Mouse (Mus musculus) embryonic facial prominence, embryonic 11.5 days (tissue): ENCODE results near the gene Efcab2. TPM values are rescaled to one million over a fixed set of nuclear protein-coding genes. Genes with fewer than 3 reads are reported as not detected.

Source experiments
- ATAC-seq: fragments of 200-750 bp; cut with Nextera tagmentation; replicated peaks from 2 replicates; pipeline ENCODE4 v1.8.0; 2017; ENCODE audit warnings: low read depth; ENCODE audit not compliant: insufficient number of reproducible peaks, low FRiP score, low TSS enrichment
- DNase-seq: peaks from one replicate; pipeline ENCODE4 v3.0.0-alpha.2; 2015; ENCODE audit warnings: low spot score
- H3K27ac ChIP-seq: fragments of 300-500 bp; sonication (generic); replicated peaks from 2 replicates; pipeline ENCODE4 v1.5.1; 2014; ENCODE audit warnings: mild to moderate bottlenecking, low read depth, low read length, control low read depth
- H3K27me3 ChIP-seq: fragments of 300-500 bp; sonication (generic); 2 replicates; pipeline ENCODE4 v1.6.1; 2014; ENCODE audit warnings: mild to moderate bottlenecking, low read length, moderate library complexity, mixed read lengths; ENCODE audit not compliant: control insufficient read depth, insufficient read depth
- H3K36me3 ChIP-seq: fragments of 300-500 bp; sonication (generic); replicated peaks from 2 replicates; pipeline ENCODE4 v1.6.1; 2014; ENCODE audit warnings: low read depth, mild to moderate bottlenecking, low read length, moderate library complexity, mixed read lengths; ENCODE audit not compliant: control insufficient read depth, insufficient read depth
- H3K4me1 ChIP-seq: fragments of 300-500 bp; sonication (generic); 2 replicates; pipeline ENCODE4 v1.6.1; 2014; ENCODE audit warnings: low read length, mixed read lengths; ENCODE audit not compliant: control insufficient read depth, insufficient read depth
- H3K4me2 ChIP-seq: fragments of 300-500 bp; sonication (generic); 2 replicates; pipeline ENCODE4 v1.6.1; 2014; ENCODE audit warnings: low read depth, mild to moderate bottlenecking, control low read depth, low read length, moderate library complexity
- H3K4me3 ChIP-seq: fragments of 300-500 bp; sonication (generic); 2 replicates; pipeline ENCODE4 v1.5.1; 2014; ENCODE audit warnings: low read depth, low read length, control low read depth
- H3K9ac ChIP-seq: fragments of 300-500 bp; sonication (generic); replicated peaks from 2 replicates; pipeline ENCODE4 v1.6.1; 2014; ENCODE audit warnings: mild to moderate bottlenecking, control low read depth, low read length
- H3K9me3 ChIP-seq: fragments of 300-500 bp; sonication (generic); replicated peaks from 2 replicates; pipeline ENCODE4 v1.6.1; 2016; ENCODE audit warnings: mild to moderate bottlenecking, low read length, inconsistent platforms, mixed read lengths; ENCODE audit not compliant: control insufficient read depth
- WGBS: fragments of 180-500 bp; shearing (Covaris S2); extraction: QIAGEN DNeasy Blood & Tissue Kit; methylation state at CpG from one replicate; pipeline ENCODE4 v1.1.7; 2014; 5-methylcytosine and 5-hydroxymethylcytosine counted together
- polyA plus RNA-seq: library from polyadenylated mRNA; unstranded; fragments of >200 nt; fragmentation: Nextera tagmentation; extraction: Ambion mirVana; gene quantifications from 2 replicates; pipeline ENCODE4 v1.2.1, GENCODE M21; 2014

Gene Efcab2
- polyA plus RNA-seq, 1 experiment from 2014 or later: 6.3 TPM

DNA sequence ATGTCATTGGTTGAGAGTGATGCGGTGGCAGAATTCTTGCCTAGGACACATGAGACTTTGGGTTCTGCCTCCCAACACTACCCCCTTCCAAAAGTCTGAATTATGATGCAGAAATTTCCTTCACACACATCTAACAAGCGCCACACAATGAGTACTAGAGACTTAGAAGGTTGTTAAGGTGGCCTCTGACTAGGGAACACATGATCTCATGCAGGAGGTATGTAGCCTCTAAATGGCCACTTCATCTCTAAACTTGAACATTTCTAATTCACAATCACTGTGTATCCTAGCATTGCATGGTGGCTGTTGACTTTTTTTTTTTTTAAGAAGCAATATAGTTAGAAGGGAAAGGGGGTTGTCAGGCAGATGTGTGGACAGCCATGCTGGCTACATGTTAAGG lies 110.0 kb downstream of the Efcab2 start:
- Histone ChIP-seq H3K4me1 (no peaks in the 10 kb centered on the region), H3K9me3 (no peaks in the 10 kb centered on the region), H3K9ac (no peak overlapping the region), H3K4me2 (no peak overlapping the region), H3K4me3 (no peak overlapping the region), H3K36me3 (no peaks in the 10 kb centered on the region), H3K27ac (no peak overlapping the region), H3K27me3 (no peaks in the 10 kb centered on the region)
- DNase-seq: no peak
- no peak for ATAC-seq
- 80% methylated on average over 2 of the region's 2 CpGs for WGBS

DNA sequence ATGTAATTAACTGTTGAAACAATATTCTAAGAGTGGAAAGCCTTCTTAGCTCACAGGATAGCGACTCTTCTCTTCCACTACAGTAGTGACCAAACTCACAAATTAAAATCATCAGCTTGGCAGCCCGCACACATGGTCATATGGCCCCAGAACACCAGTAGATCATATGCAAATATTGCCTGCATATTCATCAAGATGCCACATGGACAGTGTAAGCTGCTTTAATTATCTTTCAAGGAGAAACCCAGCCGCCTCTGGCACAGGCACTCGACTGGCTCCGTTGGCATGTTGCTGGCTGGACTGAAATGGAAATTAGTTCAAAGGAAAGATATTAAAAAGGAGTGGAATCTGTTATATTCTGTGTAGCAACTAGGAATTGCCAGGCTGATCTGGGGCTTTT lies 116.5 kb downstream of the Efcab2 start:
- no peak overlapping the region for H3K4me2 ChIP-seq
- H3K4me3 ChIP-seq: no peak overlapping the region
- no peaks in the 10 kb centered on the region for H3K9me3 ChIP-seq
- H3K36me3 ChIP-seq: no peaks in the 10 kb centered on the region
- DNase-seq (no peak), ATAC-seq (no peak)
- no peak overlapping the region for H3K9ac ChIP-seq
- H3K27me3 ChIP-seq: no peaks in the 10 kb centered on the region
- H3K4me1 ChIP-seq: no peaks in the 10 kb centered on the region
- H3K27ac ChIP-seq: no peak overlapping the region
- 85% methylated on average over 5 of the region's 5 CpGs for WGBS

DNA sequence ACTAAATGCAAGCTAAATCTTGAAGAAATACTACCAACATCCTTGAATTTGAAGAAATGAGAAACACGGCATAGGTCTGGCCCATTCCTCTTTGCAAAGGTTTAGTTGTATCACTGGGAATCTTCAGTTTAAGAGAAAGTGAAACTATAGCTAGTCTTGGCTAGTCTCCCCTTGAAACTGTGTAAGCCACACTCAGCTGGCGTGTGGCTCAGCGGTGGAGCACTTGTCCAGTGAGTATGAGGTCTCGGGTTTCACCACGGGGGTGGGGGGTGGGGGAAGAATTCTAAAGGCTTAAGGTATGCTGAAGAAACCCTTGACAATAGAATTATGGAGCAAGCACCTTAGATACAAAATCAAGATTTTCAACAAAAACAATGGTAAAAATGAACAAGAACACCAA lies 117.3 kb downstream of the Efcab2 start:
- Histone ChIP-seq H3K36me3 (no peaks in the 10 kb centered on the region), H3K9ac (no peak overlapping the region), H3K9me3 (no peaks in the 10 kb centered on the region), H3K4me2 (no peak overlapping the region), H3K27me3 (peaks cover 4% of the 10 kb centered on the region; the same call in 1 of the 2 replicates), H3K27ac (no peak overlapping the region), H3K4me3 (no peak overlapping the region), H3K4me1 (no peaks in the 10 kb centered on the region)
- DNase-seq (no peak), ATAC-seq (no peak)
- WGBS: 36% methylated on average over 5 of the region's 5 CpGs

DNA sequence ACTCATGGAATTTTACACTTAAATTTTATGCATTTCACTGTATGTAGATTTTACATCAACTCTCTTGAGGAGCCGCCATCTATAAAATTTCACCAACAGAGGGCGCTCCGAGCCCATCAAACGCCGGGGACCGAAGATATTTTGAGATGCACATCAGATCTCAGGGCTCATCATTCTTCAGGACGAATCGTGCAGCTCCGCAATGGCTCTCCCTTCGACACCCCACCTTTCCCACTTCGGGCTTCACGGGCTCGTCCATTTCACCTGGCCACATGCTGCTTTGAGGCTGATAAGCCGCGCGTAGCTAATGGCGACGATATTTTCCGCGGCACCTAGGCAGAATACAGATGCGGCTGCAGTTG lies 121.3 kb downstream of the Efcab2 start:
- under 1% methylated on average over 21 of the region's 21 CpGs for WGBS
- H3K4me1 ChIP-seq: no peaks in the 10 kb centered on the region

DNA sequence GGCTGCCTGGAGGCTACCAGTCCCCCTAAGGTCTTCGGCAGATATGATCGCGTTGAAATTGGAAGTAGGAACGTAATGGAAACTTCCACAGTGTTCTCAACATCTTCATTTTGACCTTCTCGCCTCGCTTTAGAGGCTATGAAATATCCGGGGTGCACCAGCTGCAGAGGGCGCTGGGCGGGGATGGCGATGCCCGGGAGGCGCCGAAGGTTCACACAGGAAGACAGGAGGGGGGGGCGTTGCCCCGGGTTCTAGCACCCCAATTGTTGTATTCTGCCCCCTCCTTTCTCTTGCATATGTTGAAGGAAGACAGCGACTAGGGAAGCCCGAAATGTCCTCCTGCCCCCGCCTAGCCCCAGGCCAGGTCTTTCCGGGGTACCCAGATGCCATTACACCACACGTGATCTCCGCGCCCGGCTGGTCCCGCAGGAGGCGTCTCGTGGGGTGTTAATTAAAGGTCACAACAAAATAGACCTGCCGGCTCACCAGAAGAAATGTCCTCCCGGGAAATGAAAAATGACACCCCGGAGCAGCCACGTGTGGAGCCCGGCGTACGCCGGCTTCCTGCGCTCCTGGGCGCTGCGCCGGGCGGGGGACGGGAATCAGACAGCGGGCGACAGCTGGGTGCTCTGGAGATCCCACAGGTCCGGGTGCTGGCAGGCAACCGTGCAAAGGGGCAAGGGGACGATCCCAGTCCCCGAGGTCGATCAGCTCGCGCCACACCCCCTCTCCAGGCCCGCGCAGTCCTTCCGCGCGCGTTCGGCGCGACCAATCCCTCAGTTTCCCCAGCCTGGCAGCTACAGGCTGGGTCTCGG lies 121.9 kb downstream of the Efcab2 start:
- ATAC-seq: peak; percentile 19

More for the DNA sequence above, 121.3 kb downstream of the Efcab2 start:
- H3K4me2 ChIP-seq: peak overlapping the region; percentile 97
- no peaks in the 10 kb centered on the region for H3K9me3 ChIP-seq
- peak overlapping the region; percentile 80; the same call in 1 of the 2 replicates for H3K9ac ChIP-seq
- H3K36me3 ChIP-seq: no peaks in the 10 kb centered on the region
- ATAC-seq: no peak
- H3K4me3 ChIP-seq: peak overlapping the region; percentile 79
- 0 out of 2 replicates have a peak overlapping the region, but pooled peaks have one; percentile 84 for H3K27ac ChIP-seq
- peaks cover 5% of the 10 kb centered on the region; the same call in 1 of the 2 replicates for H3K27me3 ChIP-seq
- peak; percentile 95 for DNase-seq

DNA sequence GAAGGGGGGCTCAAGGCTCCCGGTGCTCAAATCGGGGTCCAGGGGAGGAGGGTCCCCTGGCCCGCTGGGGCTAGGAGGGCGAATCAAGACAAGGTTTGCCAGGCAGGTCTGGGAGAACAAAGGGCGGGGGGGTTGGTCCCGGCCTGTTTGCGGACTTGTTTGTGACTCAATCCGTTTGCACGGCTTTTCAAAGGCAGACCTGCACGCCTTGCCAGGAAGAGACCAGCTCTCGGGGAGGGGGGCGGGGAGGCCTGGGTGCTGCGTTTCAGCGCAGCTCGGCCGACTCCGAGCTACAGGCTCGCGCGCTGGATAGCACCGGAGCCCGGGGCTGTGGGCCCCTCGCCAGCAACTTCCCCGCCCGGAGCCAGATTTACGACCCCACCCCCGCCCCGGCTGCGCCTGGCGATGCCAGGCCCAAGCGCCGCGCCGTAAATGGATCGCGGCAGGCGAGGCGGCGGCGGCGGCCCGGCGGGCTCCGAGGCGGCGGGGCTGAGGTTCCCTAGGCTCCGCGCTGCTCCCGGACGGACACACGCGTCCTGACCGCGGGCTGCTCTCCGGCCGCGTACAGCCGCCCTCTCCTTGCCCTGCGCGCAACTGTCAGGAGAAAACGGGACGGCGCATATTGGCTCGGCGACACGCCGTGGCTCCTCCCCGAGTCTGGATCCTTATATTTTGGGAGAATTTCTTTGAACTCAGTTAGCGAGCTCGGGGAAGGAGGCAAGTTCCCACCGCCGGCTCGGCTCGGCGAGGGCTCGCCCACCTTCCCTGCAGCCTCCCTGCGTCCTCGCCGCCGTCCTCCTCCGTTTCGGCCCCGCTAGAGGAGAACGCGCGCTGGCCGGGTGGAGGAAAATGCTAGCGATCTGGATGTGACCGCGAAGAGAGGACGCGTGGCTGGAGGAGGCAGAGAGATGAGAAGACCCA lies 122.8 kb downstream of the Efcab2 start, which contains the start of gene Kif26b:
Kif26b (plus strand) TSS at position 695 of the 921 bp plus-strand sequence.
- DNase-seq (peak; percentile 76), ATAC-seq (peak; percentile 69)
- Histone ChIP-seq H3K4me2 (peak within 1 kb of the TSS; percentile 97), H3K36me3 (no peaks in the 10 kb centered on the region), H3K9me3 (no peaks in the 10 kb centered on the region), H3K4me1 (no peaks in the 10 kb centered on the region), H3K9ac (peak within 1 kb of the TSS; percentile 80), H3K4me3 (peak within 1 kb of the TSS; percentile 79), H3K27ac (peak within 1 kb of the TSS; percentile 84), H3K27me3 (peaks cover 5% of the 10 kb centered on the region; the same call in 1 of the 2 replicates)
- under 1% methylated on average over 89 of the region's 92 CpGs for WGBS

More for the DNA sequence above, 121.9 kb downstream of the Efcab2 start:
- peak overlapping the region; percentile 84 for H3K27ac ChIP-seq
- no peaks in the 10 kb centered on the region for H3K36me3 ChIP-seq
- peak overlapping the region; percentile 79 for H3K4me3 ChIP-seq
- DNase-seq: peak; percentile 66
- H3K9me3 ChIP-seq: no peaks in the 10 kb centered on the region
- H3K9ac ChIP-seq: peak overlapping the region; percentile 80
- WGBS: under 1% methylated on average over 59 of the region's 59 CpGs
- H3K27me3 ChIP-seq: peaks cover 5% of the 10 kb centered on the region; the same call in 1 of the 2 replicates
- H3K4me2 ChIP-seq: peak overlapping the region; percentile 97
- no peaks in the 10 kb centered on the region for H3K4me1 ChIP-seq

DNA sequence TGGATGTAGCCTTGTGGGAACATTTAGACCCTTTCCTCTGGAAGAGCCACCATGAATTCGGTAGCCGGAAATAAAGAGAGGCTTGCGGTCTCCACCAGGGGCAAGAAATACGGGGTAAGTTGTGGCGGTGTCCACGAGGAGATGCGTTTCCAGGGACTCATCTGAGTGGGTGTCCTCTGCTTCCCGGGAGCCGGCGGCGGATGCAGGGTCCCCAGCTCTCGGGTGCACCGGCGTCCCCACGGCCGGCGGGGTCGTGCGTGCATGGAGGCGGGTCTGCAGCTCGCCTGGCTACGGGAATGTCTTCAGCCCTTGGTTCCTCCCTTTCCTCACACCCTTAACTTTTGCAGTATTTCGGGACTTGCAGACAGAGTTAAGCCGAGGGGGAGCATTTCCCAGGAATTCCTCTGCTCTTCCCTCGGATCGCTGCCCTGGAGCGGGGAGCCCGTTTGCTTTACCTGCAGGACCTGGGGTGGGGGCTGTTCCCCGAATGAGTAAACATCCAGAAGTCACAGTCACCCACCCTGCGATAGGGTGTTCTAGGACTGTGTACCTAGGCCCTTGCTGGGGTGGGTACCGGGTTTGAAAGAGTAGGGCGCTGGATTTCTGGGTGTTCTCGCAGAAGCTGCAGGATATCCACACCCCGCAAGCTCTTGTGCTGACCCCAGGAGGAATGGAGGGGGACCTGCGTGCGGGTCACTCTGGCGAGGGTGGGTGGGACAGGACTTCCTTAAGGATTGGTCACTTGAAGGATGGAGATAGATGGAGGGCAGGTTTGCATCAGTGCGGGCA lies 123.8 kb downstream of the Efcab2 start:
- no peaks in the 10 kb centered on the region for H3K36me3 ChIP-seq
- peak overlapping the region; percentile 80 for H3K9ac ChIP-seq
- H3K27ac ChIP-seq: peak overlapping the region; percentile 84; the same call in 1 of the 2 replicates
- peak overlapping the region; percentile 79 for H3K4me3 ChIP-seq
- under 1% methylated on average over 38 of the region's 38 CpGs for WGBS
- H3K4me1 ChIP-seq: no peaks in the 10 kb centered on the region
- no peaks in the 10 kb centered on the region for H3K9me3 ChIP-seq
- peaks cover 5% of the 10 kb centered on the region; the same call in 1 of the 2 replicates for H3K27me3 ChIP-seq
- ATAC-seq: no peak
- H3K4me2 ChIP-seq: peak overlapping the region; percentile 97
- DNase-seq: peak; percentile 52
